Mouse (Mus musculus) liver, adult 2 months (tissue): ENCODE results near the gene Axdnd1.

Experiments used
- CTCF ChIP-seq: fragments of 200-500 bp; IDR thresholded peaks from 2 replicates; pipeline ENCODE4 v1.5.1; 2011; ENCODE audit warnings: low read depth, low read length, control low read depth
- POLR2A ChIP-seq: fragments of 200-500 bp; IDR thresholded peaks from 2 replicates; pipeline ENCODE4 v1.6.1; 2011; ENCODE audit warnings: low read length, control low read depth; ENCODE audit not compliant: insufficient read depth; ENCODE audit errors: extremely low read depth

- TF ChIP-seq CTCF (no peak), POLR2A (no peak)
Observed at GRCm38 (mm10) chr1:156284207-156284606, 136.8 kb downstream of the Axdnd1 start.
